Mouse (Mus musculus) left cerebral cortex, adult 18-20 months (tissue): Measurements from ENCODE around the gene Ovol1. TPM values are rescaled to one million over a fixed set of nuclear protein-coding genes. Genes with fewer than 3 reads are reported as not detected.

Experiments
- DNase-seq, 2 experiments: peaks; one replicate each; pipeline ENCODE4 v3.0.0; 2021 to 2022; ENCODE audit warnings: low spot score in 2 of 2, mixed read lengths in 1 of 2
- long read RNA-seq, 2 experiments: library from polyadenylated mRNA; stranded (forward); transcript quantifications; one replicate each; pipeline ENCODE4 v2.0.0; 2021
- total RNA-seq, 2 experiments: library from RNA; stranded (reverse); gene quantifications; 2 replicates each; pipeline ENCODE4 v1.2.3; 2021

Ovol1 gene
- not detected for total RNA-seq
- long read RNA-seq, experiment 1: 0 reads
- long read RNA-seq, experiment 2: 0 reads

GRCm38 (mm10) chr19:5560457-5561041 is at the start of gene Ovol1:
Ovol1 (minus strand) TSS chr19:5560646.
- DNase-seq: no peak

- DNase-seq: peak; percentile 90 to 91
These were observed 49.3 kb upstream of the Ovol1 start, which contains the start of gene Kat5 for GRCm38 (mm10) chr19:5609547-5610404. Kat5 (minus strand) TSS chr19:5610237.

GRCm38 (mm10) chr19:5609171-5609546 is 48.7 kb upstream of the Ovol1 start:
- DNase-seq: no peak

GRCm38 (mm10) chr19:5608707-5609106 is 48.3 kb upstream of the Ovol1 start:
- no peak for DNase-seq

GRCm38 (mm10) chr19:5607705-5608410 is 47.4 kb upstream of the Ovol1 start:
- no peak for DNase-seq

GRCm38 (mm10) chr19:5606196-5606595 is 45.8 kb upstream of the Ovol1 start:
- DNase-seq: no peak

- DNase-seq: peak in 1 of 2 experiments; percentile 48
These were observed 44.7 kb upstream of the Ovol1 start for GRCm38 (mm10) chr19:5605126-5605525.

GRCm38 (mm10) chr19:5603664-5604063 is 43.2 kb upstream of the Ovol1 start:
- DNase-seq: no peak

- DNase-seq: peak; percentile 71 to 83
These were observed 41.5 kb upstream of the Ovol1 start, which contains the start of gene Rnaseh2c for GRCm38 (mm10) chr19:5601752-5602541. Rnaseh2c (plus strand) TSS chr19:5601873.

- no peak for DNase-seq
These were observed 38.8 kb upstream of the Ovol1 start for GRCm38 (mm10) chr19:5599224-5599623.

GRCm38 (mm10) chr19:5591888-5592287 is 31.4 kb upstream of the Ovol1 start:
- no peak for DNase-seq

- DNase-seq: no peak
These were observed 28.7 kb upstream of the Ovol1 start for GRCm38 (mm10) chr19:5589159-5589558.

GRCm38 (mm10) chr19:5581995-5582394 is 21.5 kb upstream of the Ovol1 start:
- no peak for DNase-seq

- DNase-seq: no peak
These were observed 20.3 kb upstream of the Ovol1 start for GRCm38 (mm10) chr19:5580776-5581175.

- no peak for DNase-seq
These were observed 19.5 kb upstream of the Ovol1 start for GRCm38 (mm10) chr19:5579971-5580370.

- no peak for DNase-seq
These were observed 14.9 kb upstream of the Ovol1 start for GRCm38 (mm10) chr19:5575336-5575735.

GRCm38 (mm10) chr19:5572331-5573125 is 12.1 kb upstream of the Ovol1 start:
- DNase-seq: peak; percentile 84 to 86

GRCm38 (mm10) chr19:5571831-5572230 is 11.4 kb upstream of the Ovol1 start:
- DNase-seq: no peak

GRCm38 (mm10) chr19:5570353-5571246 is 10.2 kb upstream of the Ovol1 start:
- no peak for DNase-seq
